Mouse (Mus musculus): ENCODE measurements around the gene Gm49721.
A peak's percentile ranks its signal among the peaks of the same experiment; 100 is the strongest.
"Not testable (repeated sequence)": the region's sequence is repeated elsewhere in the genome, so short reads cannot be mapped to it uniquely, and the experiment has no call there.

Gene Gm49721

DNA sequence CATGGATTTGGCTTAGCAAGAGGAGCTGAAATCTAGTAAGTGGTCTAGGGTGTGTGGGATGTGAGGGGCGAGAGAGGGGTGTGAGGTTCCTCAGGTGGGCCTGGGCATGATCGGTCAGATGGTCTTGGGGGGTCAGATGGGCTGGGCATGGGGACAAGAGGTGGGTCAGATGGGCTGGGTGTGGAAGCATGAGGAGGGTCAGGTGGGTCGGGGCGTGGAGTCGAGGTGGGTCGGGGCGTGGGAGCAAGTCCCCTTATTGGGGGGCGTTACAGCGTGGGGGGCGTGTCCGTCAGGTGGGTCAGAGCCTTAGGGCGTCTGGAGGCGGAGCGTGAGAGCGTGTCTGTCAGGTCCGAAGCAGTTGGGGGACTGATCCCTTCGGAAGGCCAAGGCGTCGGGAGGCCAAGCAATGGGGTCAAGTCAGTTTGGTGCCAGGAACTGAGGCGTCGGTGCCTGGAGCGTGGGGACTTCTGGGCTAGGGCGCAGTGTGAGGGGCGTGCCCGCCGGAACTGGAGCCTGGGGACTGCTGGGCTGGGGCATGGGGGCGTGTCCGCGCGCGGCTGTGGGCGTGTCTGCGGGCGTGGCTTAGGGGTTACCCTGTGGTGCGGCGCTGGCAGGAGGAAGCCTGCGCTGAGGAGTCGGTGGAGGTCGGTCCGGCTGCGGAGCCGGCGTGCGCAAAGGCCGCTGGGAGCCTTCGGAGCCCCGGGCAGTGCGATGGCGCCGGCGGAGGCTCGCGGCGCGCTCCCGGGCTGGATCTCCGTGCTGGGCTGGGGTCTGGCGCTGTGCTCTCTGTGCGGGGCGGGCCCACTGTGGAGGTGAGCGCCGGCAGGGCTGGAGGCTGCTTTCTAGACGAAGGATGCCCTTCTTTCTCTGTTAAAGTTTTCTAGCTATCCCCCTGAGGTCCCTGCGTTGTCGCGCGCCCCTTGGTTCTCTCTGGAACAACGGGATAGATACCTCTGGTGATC lies at the start of gene Gm49721:
Gm49721 (plus strand) TSS at position 618 of the 962 bp plus-strand sequence.
- peak; percentile 86 for DNase-seq

DNA sequence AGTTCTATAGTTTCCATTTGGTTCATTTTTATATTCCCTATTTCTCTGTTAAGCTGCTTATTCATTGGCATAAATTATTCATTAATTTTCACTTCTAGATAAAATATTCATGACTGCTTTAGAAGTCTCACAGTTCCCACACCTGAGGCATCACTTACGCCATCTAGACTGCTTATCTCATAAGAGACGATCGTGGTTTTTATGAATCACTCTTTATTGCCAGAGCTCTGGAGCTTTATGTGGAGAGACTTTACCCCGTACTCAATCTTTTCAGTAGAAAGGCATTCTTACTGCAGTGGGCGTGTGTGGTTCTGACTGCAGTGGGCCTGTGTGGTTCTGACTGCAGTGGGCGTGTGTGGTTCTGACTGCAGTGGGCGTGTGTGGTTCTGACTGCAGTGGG lies 47.1 kb upstream of the Gm49721 start:
- not testable (repeated sequence) for DNase-seq

DNA sequence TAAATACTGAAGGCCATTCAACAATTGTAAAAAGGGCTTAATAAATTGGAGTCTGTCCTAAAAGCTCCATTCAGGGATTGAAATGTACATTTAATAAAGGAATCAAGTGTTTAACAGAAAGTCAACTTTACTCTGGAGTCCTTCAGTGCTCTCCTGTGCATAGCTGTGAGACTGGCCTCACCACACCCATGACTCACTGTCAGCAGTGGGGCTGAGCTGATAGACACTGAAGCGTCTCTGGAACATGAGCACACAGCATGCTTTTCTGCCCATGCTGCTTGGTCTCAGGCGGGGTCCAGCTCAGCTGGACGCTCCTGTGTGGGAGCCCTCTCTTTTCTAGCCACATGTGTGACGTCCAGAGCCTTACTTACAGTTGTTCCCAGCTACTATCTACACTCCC lies 36.1 kb upstream of the Gm49721 start:
- not testable (repeated sequence) for DNase-seq

DNA sequence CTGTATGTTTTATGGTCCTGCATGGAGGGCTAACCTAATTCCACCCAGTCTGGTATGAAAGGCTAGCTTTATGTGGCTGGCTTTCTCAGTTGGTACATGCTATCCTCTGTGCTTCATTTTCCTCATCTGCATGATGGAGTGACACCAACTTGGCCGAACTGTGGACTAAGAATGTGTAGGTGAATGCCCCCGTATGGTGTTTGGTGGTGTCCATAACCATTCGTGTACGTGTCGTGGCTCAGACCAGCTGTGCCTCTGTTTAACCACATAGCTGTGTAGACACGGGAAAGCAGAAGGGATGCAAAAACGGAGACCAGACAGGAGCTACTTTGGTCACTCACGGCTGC lies 31.1 kb upstream of the Gm49721 start:
- not testable (repeated sequence) for DNase-seq

DNA sequence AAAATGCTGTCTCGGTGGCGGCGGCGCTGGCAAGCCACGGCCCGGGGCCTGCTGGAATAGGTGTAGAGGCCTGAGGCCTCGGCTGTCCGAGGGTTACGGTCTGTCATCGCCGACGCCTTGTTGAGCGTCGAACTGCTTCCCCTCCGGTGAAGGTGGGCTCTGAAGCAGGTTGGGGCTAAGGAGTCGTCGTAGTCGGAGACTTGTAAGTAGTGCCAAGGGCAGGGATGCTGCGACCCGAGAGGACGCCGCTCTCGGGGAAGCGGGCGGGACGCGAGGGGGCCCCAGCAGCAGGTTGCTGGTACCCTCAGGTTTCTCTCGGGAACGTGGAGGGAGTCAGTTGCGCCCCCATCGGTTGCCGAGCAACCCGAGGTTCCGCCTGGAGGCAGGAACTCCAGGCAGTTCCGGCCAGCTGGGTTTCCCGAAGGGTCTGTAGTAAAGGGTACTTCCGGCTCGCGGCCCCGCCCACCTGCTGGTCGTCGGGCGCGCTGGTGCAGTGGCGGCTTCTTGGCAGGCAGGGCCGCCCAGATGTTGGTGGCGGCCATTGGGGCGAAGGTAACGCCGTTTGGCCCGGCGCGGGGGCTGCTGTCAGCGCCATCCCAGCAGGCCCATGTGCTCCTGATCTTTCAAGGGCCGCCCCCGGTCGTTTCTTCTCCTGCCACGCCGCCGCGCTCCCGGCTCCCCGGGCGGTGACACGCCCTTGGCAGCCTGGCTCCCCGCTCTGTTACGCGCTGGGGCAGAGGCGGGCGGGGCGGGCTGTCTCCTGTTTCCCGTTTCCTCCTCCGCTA lies 30.5 kb upstream of the Gm49721 start, which contains the start of gene Rsph3b:
Rsph3b (minus strand) TSS at position 699 of the 785 bp plus-strand sequence.
- DNase-seq, result peak; percentile 91

DNA sequence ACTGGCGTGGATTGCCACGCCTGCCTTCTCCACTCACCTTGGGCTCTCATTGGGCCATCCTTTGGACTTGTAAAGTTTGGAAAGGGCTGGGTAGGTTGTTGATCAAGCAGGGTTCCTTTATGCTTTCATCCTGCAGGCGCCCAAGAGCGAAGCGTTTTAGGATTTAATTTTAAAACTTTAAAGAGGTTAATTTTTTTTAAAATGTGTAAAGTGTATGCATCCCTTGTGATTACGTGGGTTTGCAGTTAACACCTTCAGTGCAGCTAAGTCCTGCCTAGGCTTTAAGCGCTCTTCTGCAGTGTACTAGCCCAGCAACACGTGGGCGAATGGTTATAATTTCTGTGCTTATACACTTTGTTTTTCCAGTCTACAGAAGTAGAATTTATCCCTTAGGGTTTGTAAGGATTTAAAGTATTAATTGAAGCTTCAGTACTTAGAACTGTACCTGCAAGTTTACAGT lies 29.9 kb upstream of the Gm49721 start:
- DNase-seq, result not testable (repeated sequence)

DNA sequence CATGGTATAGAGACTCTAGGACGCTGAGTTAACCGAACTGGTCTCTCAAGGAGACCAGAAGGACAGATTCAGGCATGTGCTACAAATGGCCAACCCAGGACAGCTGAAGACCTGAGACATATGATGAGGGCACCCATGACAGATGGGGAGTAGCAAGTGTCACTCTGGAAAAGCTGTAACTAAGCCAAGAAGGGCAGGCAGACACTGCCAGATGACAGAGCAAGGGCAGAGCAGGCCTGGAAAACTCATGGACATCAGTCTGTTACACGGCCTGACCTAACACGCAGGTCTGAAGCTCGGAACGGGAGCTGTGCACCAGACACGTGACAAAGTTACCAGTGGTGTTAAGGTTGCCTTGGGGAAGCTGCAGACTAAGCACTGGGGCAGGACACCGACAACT lies 19.8 kb upstream of the Gm49721 start:
- not testable (repeated sequence) for DNase-seq

DNA sequence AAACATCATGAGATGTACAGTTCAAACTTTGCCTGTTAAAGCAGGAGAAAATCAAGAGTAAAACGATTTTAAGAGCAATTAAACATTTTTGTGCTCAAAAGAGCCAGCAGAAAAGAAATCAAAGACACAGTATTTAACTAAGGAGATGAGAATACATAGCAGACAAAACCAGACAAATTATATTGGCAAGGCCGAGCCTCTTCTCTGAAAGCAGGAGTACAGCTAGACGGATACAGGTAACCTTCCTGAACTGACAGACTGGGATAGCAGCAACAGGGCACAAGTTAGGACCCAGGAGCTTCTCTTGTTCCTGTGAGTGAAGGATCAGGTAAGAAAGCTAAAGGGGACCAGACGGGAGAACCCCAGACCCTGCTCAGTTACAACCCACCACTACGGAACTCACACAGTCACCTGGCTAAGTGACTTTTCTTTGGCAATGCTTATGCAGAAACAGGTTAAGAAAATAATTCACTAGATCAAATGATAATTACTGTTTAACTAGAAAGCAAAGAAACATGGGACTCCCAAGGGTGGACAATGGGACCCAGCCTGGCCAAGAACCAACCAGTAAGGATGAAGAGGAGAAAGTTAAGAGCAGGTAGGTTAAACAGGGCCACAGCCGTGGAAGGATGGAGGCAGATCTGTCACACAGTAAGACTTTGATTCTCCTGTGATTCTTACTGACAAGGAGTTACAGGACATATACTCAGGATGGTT lies 19.0 kb upstream of the Gm49721 start:
- peak; percentile 47 for DNase-seq

DNA sequence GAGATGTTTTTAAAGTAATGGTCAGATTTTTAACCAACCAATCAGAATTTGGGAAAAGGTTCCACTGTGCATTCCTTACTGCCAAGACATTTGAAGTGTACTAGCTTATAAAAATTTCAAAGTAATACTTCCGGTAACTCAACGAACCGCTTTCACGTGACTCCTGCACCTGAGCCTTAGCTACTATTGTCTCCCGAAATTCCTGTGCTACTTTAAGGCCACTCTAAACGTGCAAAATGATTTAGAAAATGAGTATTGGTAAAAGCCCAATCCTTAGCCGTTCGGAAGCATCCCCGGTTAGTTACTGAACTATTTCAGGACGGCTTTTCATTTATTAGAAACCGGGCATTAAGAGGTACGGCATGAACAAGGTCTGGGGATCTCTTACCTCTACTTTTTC lies 18.4 kb upstream of the Gm49721 start:
- DNase-seq, result not testable (repeated sequence)

DNA sequence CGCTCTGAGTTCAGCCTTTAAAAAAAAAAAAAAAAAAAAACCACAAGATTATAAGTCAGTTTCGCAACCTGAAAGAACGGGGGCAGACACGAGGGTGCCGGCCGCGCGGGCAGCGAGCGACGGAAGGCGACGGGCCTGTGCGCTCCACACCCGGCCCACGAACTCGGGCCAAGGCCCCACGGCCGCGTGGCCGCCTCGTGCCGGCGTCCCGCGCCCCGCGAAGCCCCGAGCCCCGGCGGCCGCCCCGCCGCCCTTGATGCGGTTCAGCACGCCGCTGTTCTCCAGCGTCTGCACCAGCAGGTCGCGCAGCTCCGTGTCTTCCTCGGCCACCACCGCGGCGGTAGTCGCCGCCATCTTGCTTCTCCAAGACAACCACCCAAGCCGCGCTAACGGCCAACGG lies 17.9 kb upstream of the Gm49721 start, which contains the start of gene Tagap1:
Tagap1 (minus strand) TSS at position 381 of the 400 bp plus-strand sequence.
- DNase-seq, result peak; percentile 71

DNA sequence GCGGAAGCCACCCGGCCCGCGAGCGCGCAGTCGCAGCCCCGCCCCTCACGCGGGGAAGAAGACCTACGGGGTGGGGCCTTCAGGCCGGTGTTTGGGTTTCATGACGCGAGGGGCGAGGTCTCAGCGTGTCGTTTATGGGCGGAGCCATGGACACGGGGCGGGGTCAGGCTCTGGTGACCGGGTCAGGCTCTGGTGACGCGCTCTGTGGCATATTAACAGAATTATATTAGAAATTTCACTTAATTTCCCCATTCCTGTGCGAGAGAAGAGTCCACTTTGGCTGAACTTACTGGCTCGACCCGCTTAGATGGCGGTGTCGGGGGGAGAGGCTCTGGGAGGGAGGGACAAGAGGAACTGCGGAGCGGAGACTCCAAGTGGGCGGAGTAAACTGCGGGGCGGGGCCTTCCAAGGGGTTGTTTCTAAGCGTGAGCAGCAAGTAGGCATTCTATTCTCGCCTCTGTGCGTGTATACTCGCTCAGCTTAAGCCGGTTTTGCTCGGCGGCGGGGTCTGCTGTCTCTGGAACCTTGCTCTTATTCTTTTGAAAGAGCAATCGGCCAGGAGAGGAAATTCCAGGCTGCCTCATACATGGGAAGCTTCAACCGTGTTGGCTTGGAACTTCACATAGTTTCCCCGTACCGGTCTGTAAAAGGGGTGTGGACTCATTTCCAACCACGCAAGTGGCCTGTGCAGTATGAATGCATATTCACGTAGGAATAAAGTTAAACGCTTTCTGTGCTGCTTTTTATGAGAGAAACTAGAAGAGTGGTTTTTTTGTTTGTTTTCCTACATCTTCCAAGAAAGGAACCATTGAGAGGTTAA lies 17.3 kb upstream of the Gm49721 start:
- peak; percentile 72 for DNase-seq

DNA sequence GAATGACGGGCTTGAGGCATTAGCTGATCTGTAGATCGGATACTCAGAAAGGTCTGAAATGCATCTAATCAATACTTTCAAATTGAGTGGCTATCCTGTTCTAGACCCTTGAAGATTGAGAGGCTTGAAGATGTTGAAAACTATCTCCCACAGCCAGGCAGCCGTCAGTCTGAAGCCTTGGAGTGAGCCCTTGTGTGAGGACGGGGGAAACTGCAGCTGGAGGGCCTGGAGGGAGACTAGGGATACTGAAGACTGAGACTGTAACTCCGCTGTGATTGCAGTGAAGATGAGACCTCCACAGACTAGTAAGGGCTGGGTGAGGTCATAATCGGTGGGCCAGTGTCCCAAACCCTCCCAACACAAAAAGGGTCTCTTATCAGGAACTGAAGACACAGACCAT lies 16.4 kb upstream of the Gm49721 start:
- DNase-seq, result not testable (repeated sequence)

DNA sequence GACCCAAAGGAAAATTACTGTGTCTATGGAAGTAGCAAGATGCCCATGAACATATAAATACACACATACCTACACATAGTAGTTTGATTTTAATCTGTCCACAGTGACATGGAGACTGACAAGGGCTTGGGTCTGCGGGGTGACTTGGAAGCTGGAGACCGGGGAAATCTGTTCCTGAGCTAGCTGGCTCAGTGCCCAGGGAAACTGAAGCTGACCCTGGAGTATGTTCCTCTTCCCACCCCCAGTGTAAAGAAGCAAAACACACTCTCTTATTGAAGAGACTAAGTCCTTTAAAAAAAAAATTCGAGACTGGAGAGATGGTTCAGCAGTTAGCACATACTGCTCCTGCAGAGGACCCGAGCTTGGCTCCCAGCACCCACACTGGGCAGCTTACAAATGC lies 15.8 kb upstream of the Gm49721 start:
- not testable (repeated sequence) for DNase-seq

DNA sequence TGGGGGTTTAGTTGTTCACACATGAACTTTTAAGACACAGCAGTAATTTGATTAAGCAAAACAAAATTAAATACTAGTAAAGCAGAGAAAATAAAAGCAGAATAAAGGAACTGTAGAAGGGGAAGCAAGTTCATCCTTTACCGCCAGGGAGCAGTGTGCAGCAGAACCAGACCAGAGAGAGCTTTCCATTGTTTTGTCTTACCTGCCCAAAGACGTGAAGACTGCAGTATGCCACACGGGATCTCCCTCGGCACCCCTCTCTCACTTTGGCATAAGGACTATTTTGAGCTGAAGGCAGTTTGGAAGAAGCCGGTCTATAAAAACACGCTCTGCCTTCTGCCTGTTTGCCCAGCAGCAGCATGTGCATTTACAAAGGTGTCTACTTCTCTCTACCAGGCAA lies 13.3 kb upstream of the Gm49721 start:
- DNase-seq, result peak; percentile 49

DNA sequence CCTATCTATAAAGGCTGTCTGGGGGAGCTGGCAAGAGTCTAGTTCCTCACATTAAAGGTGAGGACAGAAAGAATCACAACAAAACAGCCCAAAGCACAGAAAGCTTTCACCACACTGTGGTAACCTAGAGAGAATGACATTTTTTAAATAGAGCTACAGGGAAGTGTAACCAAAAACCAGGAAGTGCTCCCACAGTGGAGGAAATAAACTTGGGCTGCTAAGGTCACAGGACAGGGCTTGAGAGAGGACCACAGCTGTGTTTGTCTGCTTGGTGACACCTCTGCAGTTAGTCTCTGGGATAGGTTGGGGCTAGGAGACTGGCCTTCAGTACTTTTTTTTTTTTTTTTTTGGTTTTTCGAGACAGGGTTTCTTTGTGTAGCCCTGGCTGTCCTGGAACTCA lies 11.0 kb upstream of the Gm49721 start:
- not testable (repeated sequence) for DNase-seq

DNA sequence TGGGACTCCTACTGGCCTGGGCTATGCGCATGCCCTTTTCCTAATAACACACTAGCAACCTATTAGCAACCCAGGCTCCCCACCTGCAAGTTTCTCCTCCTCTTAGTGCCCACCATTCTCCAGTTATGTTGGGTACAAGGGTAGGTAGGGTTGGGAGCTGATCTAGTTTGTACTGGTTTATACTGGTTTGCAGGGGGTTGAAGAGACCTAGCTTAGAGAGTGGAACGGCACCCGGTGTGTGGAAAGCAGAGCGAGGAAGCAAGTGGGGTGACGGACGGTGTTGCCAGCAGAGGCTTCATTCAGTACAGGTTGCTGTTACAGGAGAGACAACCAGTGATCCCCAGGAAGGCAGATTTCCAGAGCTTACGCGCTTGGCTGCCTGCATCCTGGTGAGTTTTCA lies 8.4 kb upstream of the Gm49721 start, which contains the start of gene Rnaset2b:
Rnaset2b (plus strand) TSS at position 301 of the 400 bp plus-strand sequence.
- not testable (repeated sequence) for DNase-seq

DNA sequence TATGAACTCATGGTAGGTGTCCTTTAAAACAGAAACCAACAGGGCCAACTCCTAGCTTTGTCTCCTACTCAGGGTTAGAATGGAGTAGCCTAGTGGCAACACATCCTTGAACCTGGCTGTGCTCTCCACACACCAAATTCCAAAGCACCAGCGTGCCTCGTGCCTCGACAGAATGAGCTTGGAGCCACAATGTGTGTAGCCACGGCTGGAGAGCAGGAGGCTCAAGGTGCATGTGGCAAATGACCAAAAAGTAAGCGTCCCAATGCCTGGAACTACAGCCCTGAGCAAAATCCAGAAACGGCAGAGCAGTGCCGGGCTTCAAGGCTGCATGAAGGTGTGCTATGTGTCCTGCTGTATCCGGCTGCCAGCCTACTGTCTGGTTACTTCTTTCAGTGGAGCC lies 7.5 kb upstream of the Gm49721 start:
- DNase-seq, result peak; percentile 32

DNA sequence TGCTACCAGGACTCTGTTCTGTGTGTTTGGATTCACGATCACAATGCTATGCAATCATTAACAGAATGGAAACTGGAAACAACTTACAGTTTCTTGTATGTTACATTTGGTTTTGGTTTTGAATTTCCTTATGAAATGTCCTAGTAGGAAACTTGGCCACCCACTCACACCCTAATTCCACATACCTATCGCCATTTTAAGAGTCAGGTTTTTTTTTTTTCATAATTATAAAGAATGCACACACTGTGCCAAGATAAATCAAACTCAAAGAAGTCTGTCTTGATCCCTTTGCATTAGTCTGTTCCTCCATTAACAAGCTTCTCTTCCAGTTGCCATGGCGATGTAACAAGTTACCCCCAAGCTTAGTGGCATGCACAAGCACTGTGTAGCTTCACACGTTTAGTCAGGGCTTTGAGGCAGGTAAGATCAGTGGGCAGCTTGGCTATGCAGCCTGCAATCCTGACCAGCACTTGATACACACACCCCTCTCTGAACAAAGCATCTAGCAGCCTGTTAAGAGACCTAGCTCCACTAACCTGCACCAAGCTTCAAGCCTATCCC lies 5.8 kb upstream of the Gm49721 start:
- DNase-seq, result not testable (repeated sequence)

DNA sequence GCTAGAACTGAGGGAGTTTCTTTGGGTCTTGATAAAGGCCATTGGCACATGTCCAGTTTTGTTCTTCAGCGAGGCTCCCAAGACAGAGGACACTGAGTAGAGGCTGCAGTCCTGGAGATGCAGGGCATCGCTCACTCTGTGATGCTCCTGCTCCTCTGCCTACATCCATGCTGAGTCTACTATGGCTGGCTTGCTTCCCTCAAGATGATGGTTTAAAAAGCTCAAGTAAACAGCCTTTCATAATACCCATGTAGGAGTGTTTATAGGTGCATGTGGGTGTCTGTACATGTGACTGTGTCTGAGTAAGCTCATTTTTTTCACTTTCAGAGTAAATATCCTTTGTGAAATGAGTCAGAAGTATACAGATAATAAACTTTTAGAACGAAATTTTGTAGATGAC lies 3.7 kb upstream of the Gm49721 start:
- not testable (repeated sequence) for DNase-seq

DNA sequence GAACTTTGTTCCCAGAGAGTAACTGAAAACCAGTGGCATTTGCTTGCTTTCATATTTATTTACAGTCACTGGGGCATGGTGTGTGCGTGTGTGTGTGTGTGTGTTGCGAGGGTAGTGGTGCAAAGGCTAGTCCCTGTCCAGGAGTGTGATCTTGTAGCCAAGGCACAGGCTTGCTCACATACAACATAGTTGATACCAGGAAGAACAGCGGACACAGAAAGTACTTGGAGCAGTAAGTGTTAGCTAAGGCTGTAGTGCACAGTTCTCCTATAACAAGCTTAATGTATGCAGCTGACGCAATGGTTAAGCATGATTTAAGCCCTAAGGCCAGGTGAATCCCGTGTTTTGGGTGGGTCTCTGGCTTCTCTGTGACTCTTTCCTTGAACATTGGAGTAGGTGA lies 676 bp downstream of the Gm49721 start:
- DNase-seq, result not testable (repeated sequence)

DNA sequence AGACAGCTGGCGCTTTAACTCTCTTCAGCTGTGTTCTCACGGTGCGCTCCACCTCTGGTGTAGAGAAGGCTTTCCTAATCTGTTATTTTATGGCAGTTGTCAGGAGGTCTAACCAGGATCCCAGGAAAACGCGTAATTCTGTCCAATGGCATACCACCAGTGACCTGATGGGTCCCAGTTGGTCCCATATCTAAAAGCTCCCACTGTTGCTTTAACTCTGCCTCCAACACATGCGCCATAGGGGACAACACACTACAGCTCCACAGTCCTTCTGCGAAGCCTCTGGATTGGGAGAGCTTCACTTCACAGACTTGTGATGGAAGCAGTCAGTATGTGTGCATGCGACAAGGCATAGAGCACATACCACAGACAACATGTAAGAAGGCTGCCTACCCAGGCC lies 1.4 kb downstream of the Gm49721 start:
- DNase-seq, result peak; percentile 12

Data from kidney, adult 18-20 months (tissue).